Mouse (Mus musculus): ENCODE measurements at regions not wholly inside any gene's neighbourhood (a gene's known extent, or its start where the extent isn't known, plus 50 kb on each side); places are given as distances from the start of the nearest gene placed in this dataset.

DNA sequence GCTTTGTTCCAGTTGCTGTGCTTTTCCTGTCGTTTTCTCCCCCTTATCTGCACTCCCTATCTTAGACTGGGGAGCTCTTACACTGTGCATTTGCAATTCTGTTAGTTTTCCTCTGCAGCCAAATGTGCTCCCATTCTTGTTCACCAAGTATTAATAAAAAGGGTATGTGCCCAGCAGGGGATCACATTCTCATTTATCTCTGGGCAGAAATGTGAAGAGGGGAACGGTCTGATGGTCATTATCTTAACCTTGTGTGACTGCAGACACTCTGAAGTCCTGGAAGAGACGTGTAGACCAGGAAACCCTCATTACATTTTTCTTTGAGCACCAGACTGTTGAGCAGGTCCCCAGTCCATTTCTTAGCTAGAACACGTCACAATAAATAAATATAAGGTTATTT is 336.6 kb downstream of the Rnd3 start:
- TF ChIP-seq CTCF (IDR thresholded peaks at IDR 0.05; ENCODE audit: borderline replicate concordance, insufficient read depth, low read length) (no peak), POLR2A (IDR thresholded peaks at IDR 0.05; ENCODE audit: low read depth, low read length) (no peak)
